Mouse (Mus musculus) embryonic facial prominence, embryonic 10.5 days (tissue): ENCODE measurements around the gene Olfr876. TPM values are rescaled to one million over a fixed set of nuclear protein-coding genes. Genes with fewer than 3 reads are reported as not detected.
"Not testable (repeated sequence)": the region's sequence is repeated elsewhere in the genome, so short reads cannot be mapped to it uniquely, and the experiment has no call there.

Source experiments
- DNase-seq: peaks from one replicate; pipeline ENCODE4 v3.0.0-alpha.2; 2017; ENCODE audit warnings: low spot score
- H3K27ac ChIP-seq: fragments of 300-500 bp; sonication (generic); replicated peaks from 2 replicates; pipeline ENCODE4 v1.5.1; 2016; ENCODE audit warnings: mild to moderate bottlenecking
- H3K27me3 ChIP-seq: fragments of 300-500 bp; sonication (generic); replicated peaks from 2 replicates; pipeline ENCODE4 v1.6.1; 2016; ENCODE audit warnings: low read depth, mild to moderate bottlenecking; ENCODE audit not compliant: poor library complexity, severe bottlenecking
- H3K36me3 ChIP-seq: fragments of 300-500 bp; sonication (generic); replicated peaks from 2 replicates; pipeline ENCODE4 v1.6.1; 2016; ENCODE audit warnings: mild to moderate bottlenecking, moderate library complexity
- H3K4me1 ChIP-seq: fragments of 300-500 bp; sonication (generic); 2 replicates; pipeline ENCODE4 v1.6.1; 2016
- H3K4me3 ChIP-seq: fragments of 300-500 bp; sonication (generic); 2 replicates; pipeline ENCODE4 v1.5.1; 2016; ENCODE audit warnings: mild to moderate bottlenecking, moderate library complexity
- H3K9me3 ChIP-seq: fragments of 300-500 bp; sonication (generic); 2 replicates; pipeline ENCODE4 v1.6.1; 2016; ENCODE audit warnings: mild to moderate bottlenecking
- WGBS: fragments of 180-500 bp; shearing (Covaris S2); methylation state at CpG from one replicate; pipeline ENCODE4 v1.1.7; 2016; 5-methylcytosine and 5-hydroxymethylcytosine counted together
- polyA plus RNA-seq: library from polyadenylated mRNA; unstranded; fragments of >200 nt; fragmentation: Nextera tagmentation; extraction: Ambion mirVana; gene quantifications from 2 replicates; pipeline ENCODE4 v1.2.1, GENCODE M21; 2016

The Olfr876 gene
- not detected in 2 replicates for polyA plus RNA-seq

GRCm38 (mm10) chr9:37802731-37803130, at the start of gene Olfr876:
Gene Olfr876, plus strand, starts transcription at chr9:37803031.
- Histone ChIP-seq H3K4me3 (no peak within 1 kb of the TSS), H3K9me3 (no peaks in the 10 kb centered on the region), H3K36me3 (no peaks in the 10 kb centered on the region), H3K4me1 (no peaks in the 10 kb centered on the region), H3K27me3 (no peaks in the 10 kb centered on the region), H3K27ac (no peak within 1 kb of the TSS)
- DNase-seq = no peak

- 87% methylated on average over 2 of the region's 2 CpGs for WGBS
- Histone ChIP-seq H3K27me3 (no peaks in the 10 kb centered on the region), H3K4me1 (no peaks in the 10 kb centered on the region), H3K36me3 (no peaks in the 10 kb centered on the region), H3K9me3 (no peaks in the 10 kb centered on the region), H3K4me3 (no peak overlapping the region), H3K27ac (no peak overlapping the region)
- DNase-seq = no peak
These were observed 41.1 kb upstream of the Olfr876 start for GRCm38 (mm10) chr9:37761728-37762127.

- no peak for DNase-seq
- Histone ChIP-seq H3K36me3 (no peaks in the 10 kb centered on the region), H3K9me3 (no peaks in the 10 kb centered on the region), H3K27me3 (no peaks in the 10 kb centered on the region), H3K4me3 (no peak overlapping the region), H3K27ac (no peak overlapping the region), H3K4me1 (no peaks in the 10 kb centered on the region)
- WGBS = 58% methylated on average over 2 of the region's 2 CpGs
These were observed 40.3 kb upstream of the Olfr876 start for GRCm38 (mm10) chr9:37762541-37762940.

GRCm38 (mm10) chr9:37770661-37771060, 32.2 kb upstream of the Olfr876 start:
- H3K9me3 ChIP-seq = no peaks in the 10 kb centered on the region

GRCm38 (mm10) chr9:37771759-37772158, 31.1 kb upstream of the Olfr876 start, which contains the start of gene Olfr875:
Gene Olfr875, plus strand, starts transcription at chr9:37771857.
- H3K4me3 ChIP-seq = no peak within 1 kb of the TSS
- no peaks in the 10 kb centered on the region for H3K27me3 ChIP-seq
- H3K27ac ChIP-seq = no peak within 1 kb of the TSS
- no peak for DNase-seq
- 37% methylated on average over 2 of the region's 2 CpGs for WGBS
- H3K36me3 ChIP-seq = no peaks in the 10 kb centered on the region
- no peaks in the 10 kb centered on the region for H3K4me1 ChIP-seq
- no peaks in the 10 kb centered on the region for H3K9me3 ChIP-seq

More at GRCm38 (mm10) chr9:37770661-37771060, 32.2 kb upstream of the Olfr876 start:
- H3K36me3 ChIP-seq = no peaks in the 10 kb centered on the region
- no peak overlapping the region for H3K27ac ChIP-seq
- H3K27me3 ChIP-seq = no peaks in the 10 kb centered on the region
- H3K4me3 ChIP-seq = no peak overlapping the region
- H3K4me1 ChIP-seq = no peaks in the 10 kb centered on the region
- DNase-seq = no peak
- WGBS = 79% methylated on average over 2 of the region's 2 CpGs

GRCm38 (mm10) chr9:37782766-37783260, 20.0 kb upstream of the Olfr876 start:
- DNase-seq = peak; percentile 77
- peaks cover 14% of the 10 kb centered on the region for H3K4me1 ChIP-seq
- peak overlapping the region; percentile 48 for H3K4me3 ChIP-seq
- no peaks in the 10 kb centered on the region for H3K36me3 ChIP-seq
- H3K27me3 ChIP-seq = no peaks in the 10 kb centered on the region
- H3K27ac ChIP-seq = peak overlapping the region; percentile 93
- under 1% methylated on average over 7 of the region's 7 CpGs for WGBS
- H3K9me3 ChIP-seq = no peaks in the 10 kb centered on the region

GRCm38 (mm10) chr9:37783394-37784387, 19.1 kb upstream of the Olfr876 start:
- 60% methylated on average over 11 of the region's 15 CpGs for WGBS
- H3K27me3 ChIP-seq, H3K36me3 ChIP-seq, H3K9me3 ChIP-seq: not testable (repeated sequence)
- peak overlapping the region; percentile 93 for H3K27ac ChIP-seq
- DNase-seq = peak; percentile 46
- peaks cover 14% of the 10 kb centered on the region for H3K4me1 ChIP-seq
- peak overlapping the region; percentile 48; the same call in 1 of the 2 replicates for H3K4me3 ChIP-seq

GRCm38 (mm10) chr9:37786411-37786810, 16.4 kb upstream of the Olfr876 start:
- Histone ChIP-seq H3K4me3 (no peak overlapping the region), H3K4me1 (peaks cover 14% of the 10 kb centered on the region), H3K36me3 (no peaks in the 10 kb centered on the region), H3K27me3 (no peaks in the 10 kb centered on the region), H3K27ac (no peak overlapping the region), H3K9me3 (no peaks in the 10 kb centered on the region)
- no peak for DNase-seq
- WGBS = 79% methylated on average over 2 of the region's 2 CpGs

GRCm38 (mm10) chr9:37802055-37802454, 776 bp upstream of the Olfr876 start:
- no peak overlapping the region for H3K4me3 ChIP-seq
- 77% methylated on average over 4 of the region's 4 CpGs for WGBS
- H3K27me3 ChIP-seq = no peaks in the 10 kb centered on the region
- DNase-seq = no peak
- no peaks in the 10 kb centered on the region for H3K36me3 ChIP-seq
- no peaks in the 10 kb centered on the region for H3K4me1 ChIP-seq
- no peak overlapping the region for H3K27ac ChIP-seq
- no peaks in the 10 kb centered on the region for H3K9me3 ChIP-seq

GRCm38 (mm10) chr9:37807235-37807634, 4.4 kb downstream of the Olfr876 start:
- H3K36me3 ChIP-seq = no peaks in the 10 kb centered on the region
- no peaks in the 10 kb centered on the region for H3K4me1 ChIP-seq
- DNase-seq = no peak
- H3K9me3 ChIP-seq = no peaks in the 10 kb centered on the region
- H3K27me3 ChIP-seq = no peaks in the 10 kb centered on the region
- no peak overlapping the region for H3K4me3 ChIP-seq
- no peak overlapping the region for H3K27ac ChIP-seq

- no peak overlapping the region for H3K27ac ChIP-seq
- no peaks in the 10 kb centered on the region for H3K36me3 ChIP-seq
- DNase-seq = no peak
- no peaks in the 10 kb centered on the region for H3K4me1 ChIP-seq
- 90% methylated on average over 3 of the region's 3 CpGs for WGBS
- no peaks in the 10 kb centered on the region for H3K27me3 ChIP-seq
- H3K9me3 ChIP-seq = no peaks in the 10 kb centered on the region
- H3K4me3 ChIP-seq = no peak overlapping the region
These were observed 5.6 kb downstream of the Olfr876 start for GRCm38 (mm10) chr9:37808456-37808855.

- H3K27me3 ChIP-seq = no peaks in the 10 kb centered on the region
- no peaks in the 10 kb centered on the region for H3K4me1 ChIP-seq
- 94% methylated on average over 2 of the region's 2 CpGs for WGBS
- no peak for DNase-seq
- no peak overlapping the region for H3K4me3 ChIP-seq
- H3K36me3 ChIP-seq = no peaks in the 10 kb centered on the region
- H3K9me3 ChIP-seq = no peaks in the 10 kb centered on the region
- H3K27ac ChIP-seq = no peak overlapping the region
These were observed 6.1 kb downstream of the Olfr876 start for GRCm38 (mm10) chr9:37808976-37809375.

GRCm38 (mm10) chr9:37814696-37815095, 11.9 kb downstream of the Olfr876 start:
- no peak for DNase-seq
- 79% methylated on average over 3 of the region's 3 CpGs for WGBS
- Histone ChIP-seq H3K27me3 (no peaks in the 10 kb centered on the region), H3K4me3 (no peak overlapping the region), H3K4me1 (no peaks in the 10 kb centered on the region), H3K36me3 (no peaks in the 10 kb centered on the region), H3K9me3 (no peaks in the 10 kb centered on the region), H3K27ac (no peak overlapping the region)
